Mouse (Mus musculus): ENCODE data around the gene Dntt. TPM values are rescaled to one million over a fixed set of nuclear protein-coding genes. Genes with fewer than 3 reads are reported as not detected.

Dntt gene
- polyA plus RNA-seq (2012; fragmentation: generic; extraction: Trizol): under 1 TPM; 0.01 to 0.02 TPM

DNA sequence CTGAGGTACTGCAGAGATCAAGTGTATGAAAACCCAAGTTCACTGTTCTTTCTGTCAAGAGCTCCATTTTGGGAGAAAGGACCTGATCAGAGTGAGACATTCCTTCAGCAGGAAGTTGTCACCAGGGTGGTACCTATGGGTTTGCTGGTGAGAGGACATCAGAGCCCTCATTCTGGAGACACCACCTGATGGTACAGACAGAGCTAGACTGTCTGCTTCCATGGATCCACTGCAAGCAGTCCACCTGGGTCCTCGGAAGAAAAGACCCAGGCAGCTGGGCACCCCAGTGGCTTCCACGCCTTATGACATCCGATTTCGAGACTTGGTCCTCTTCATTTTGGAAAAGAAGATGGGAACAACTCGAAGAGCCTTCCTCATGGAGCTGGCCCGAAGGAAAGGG, at the start of gene Dntt:
Gene Dntt (plus strand): TSS at position 57 of the 400 bp plus-strand sequence.

DNA sequence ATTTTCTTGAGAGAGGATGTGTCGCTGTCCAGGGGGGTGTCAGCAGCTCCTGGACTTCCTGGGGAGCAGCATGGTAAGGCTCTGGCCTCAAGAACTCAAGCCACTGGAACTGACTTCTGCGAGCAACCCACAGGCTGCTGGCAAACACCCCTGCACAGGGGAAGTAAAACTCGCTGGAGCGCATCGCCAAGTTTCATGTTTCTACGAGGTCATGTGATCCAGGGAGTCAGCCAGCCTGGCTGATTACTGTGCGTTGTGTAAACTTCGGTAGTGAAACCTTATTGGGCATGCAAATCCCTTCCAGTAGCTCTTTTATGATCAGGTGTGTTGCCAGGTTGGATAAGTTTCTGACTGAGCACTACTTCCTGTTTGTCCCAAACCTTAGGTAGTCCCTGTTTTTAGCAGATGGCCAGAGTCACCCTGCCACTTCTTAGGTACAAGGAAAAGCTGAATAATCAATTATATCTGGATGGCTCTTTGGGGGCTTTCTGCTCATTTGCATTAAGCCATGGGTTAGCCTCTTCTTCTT, 35.0 kb upstream of the Dntt start, which contains the start of gene Blnk:
Gene Blnk (minus strand): TSS at position 479 of the 529 bp plus-strand sequence.

DNA sequence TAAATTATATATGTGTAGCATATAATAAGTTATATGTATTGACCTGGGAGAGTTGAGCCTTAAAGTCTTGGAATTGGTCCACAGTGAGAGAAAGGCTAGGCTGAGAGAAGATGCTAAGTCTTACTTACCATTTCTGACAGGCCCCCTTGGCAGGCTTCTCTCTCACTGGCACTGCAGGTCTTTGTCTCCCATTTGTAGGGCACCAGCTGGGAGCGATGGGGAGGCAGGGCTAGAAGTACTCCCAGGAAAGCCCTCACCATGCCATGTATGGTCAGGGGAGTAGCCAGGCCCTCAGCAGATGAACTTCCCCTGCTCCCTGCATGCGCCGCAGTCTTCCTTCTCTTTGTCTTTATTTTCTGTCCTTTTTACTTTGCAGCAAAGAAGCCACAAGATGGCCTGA, 47.8 kb downstream of the Dntt start, which contains the start of gene Opalin:
Gene Opalin (minus strand): TSS at position 208 of the 400 bp plus-strand sequence.

Other genes with a start within 250 kb of the Dntt start
- 1 to 10 TPM in 1 of 2 experiments, under 1 TPM in 1; 0.18 to 1.3 TPM for gene Ccnj, start 198.0 kb upstream of the Dntt start, polyA plus RNA-seq (2012; fragmentation: generic; extraction: Trizol)
- under 1 TPM; 0.04 to 0.47 TPM for gene Zfp518a, start 134.6 kb upstream of the Dntt start, polyA plus RNA-seq (2012; fragmentation: generic; extraction: Trizol)
- 10 to 100 TPM in 1 of 2 experiments, 1 to 10 TPM in 1; 5.9 to 14.1 TPM for gene Blnk, start 34.7 kb upstream of the Dntt start, polyA plus RNA-seq (2012; fragmentation: generic; extraction: Trizol)
- not detected for gene Opalin, start 47.8 kb downstream of the Dntt start, polyA plus RNA-seq (2012; fragmentation: generic; extraction: Trizol)
- under 1 TPM in 1 of 2 experiments, not detected in 1; 0.02 TPM for gene Tll2, start 177.6 kb downstream of the Dntt start, polyA plus RNA-seq (2012; fragmentation: generic; extraction: Trizol)
- gene Tm9sf3, start 234.7 kb downstream of the Dntt start, polyA plus RNA-seq (2012; fragmentation: generic; extraction: Trizol): 10 to 100 TPM in 1 of 2 experiments, 1 to 10 TPM in 1; 4.7 to 35.1 TPM

Data from C3H10T1/2 (cell line).